Mouse (Mus musculus): ENCODE measurements around the gene Pip4k2b. TPM values are rescaled to one million over a fixed set of nuclear protein-coding genes. Genes with fewer than 3 reads are reported as not detected.

Pip4k2b gene
- total RNA-seq, 2 experiments from 2014 or later, result 104 to 105 TPM

- no peak for DNase-seq (ENCODE audit: extremely low spot score in 1 of 2, low spot score in 1 of 2)
These were observed 47.2 kb downstream of the Pip4k2b start for GRCm38 (mm10) chr11:97697199-97697890.

DNA sequence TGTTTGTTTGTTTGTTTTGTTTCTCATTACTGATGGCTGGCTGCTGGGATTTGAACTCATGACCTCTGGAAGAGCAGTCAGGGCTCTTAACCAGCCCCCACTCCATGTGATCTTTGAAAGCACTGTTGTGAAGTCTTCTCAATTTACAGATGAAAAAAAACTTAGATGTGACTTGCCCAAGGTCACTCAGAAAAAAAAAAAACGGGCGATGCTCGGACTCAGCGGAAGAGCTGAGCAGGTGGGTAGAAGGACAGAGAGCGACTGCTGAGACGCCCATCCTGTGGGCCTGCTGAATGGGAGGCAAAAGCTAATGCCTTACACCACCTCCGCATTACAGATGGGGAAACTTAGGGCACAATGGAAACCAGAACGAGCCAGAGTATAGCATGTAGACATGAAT, 47.8 kb downstream of the Pip4k2b start:
- DNase-seq (ENCODE audit: extremely low spot score in 1 of 2, low spot score in 1 of 2), result no peak

- DNase-seq (ENCODE audit: extremely low spot score in 1 of 2, low spot score in 1 of 2), result no peak
These were observed 48.6 kb downstream of the Pip4k2b start for GRCm38 (mm10) chr11:97695712-97696401.

- DNase-seq (ENCODE audit: extremely low spot score in 1 of 2, low spot score in 1 of 2), result no peak
These were observed 49.4 kb downstream of the Pip4k2b start for GRCm38 (mm10) chr11:97694921-97695711.

GRCm38 (mm10) chr11:97694435-97694834, 50.1 kb downstream of the Pip4k2b start:
- no peak for DNase-seq (ENCODE audit: extremely low spot score in 1 of 2, low spot score in 1 of 2)

DNA sequence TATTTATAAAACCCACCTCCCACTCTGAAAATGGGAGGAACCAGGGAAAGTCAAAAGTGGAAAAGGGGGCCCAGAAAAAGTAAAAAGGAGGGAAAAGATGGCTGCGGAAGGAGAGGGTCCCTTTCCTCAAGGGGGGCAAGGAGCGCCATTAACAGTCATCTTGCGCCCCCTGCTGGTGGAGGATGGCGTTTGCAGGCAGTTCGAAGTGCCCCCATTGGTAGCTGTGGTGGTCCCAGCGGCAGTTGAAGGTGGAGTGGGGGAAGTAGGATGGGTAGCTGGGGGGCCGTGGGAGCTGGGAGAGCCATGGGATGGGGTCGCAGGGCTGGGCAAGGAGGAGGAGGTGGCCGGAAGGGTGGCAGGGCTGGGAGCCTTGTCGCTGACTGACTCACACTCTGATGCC, 54.6 kb downstream of the Pip4k2b start:
- DNase-seq (ENCODE audit: extremely low spot score in 1 of 2, low spot score in 1 of 2), result peak in 1 of 2 experiments; percentile 83

DNA sequence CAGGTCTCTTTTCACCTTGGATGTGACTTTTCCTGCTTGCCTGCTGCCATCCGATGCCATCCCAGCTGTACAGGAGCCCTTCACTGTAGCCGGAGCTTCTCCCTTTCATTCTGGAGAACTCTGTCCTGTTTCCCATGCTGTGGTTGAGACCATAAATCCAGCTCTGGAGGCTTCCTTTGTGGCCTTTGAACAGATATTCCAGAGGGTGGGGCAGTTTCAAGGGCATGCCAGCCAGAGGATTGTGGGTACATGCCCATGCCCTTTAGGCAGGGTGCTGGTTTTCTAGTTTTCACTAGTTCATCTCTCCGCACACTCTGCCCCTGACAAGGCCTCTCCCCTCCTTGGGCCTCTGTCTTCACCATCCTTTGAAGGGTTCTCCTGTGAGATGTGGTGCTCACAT, 57.4 kb downstream of the Pip4k2b start:
- DNase-seq (ENCODE audit: extremely low spot score in 1 of 2, low spot score in 1 of 2), result no peak

DNA sequence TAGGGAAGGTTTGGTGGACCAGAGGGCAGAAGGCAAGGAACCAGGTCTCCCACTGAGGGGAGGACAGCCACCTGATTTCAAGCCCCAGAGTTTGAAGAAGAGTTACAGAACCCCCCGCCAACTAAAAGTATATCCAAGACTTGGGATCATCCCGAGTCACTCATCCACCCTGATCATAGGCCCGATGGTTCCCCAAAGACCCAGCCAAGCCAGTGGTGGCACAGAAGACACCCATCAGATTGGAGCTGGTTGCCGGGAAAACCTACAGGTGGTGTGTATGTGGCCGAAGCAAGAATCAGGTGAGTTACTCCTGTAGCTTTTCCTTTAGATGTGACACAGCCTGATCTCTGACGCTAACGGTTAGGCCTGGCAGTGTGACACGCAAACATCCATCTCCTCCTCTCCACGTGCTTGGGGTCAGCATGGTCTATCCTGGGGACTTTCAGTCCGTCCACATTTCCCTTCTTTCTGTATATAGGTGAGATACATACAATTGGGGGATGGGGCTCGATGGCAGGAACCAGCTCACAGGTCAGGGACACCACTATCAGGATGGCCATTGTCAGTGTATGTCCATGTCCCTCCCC, 58.1 kb downstream of the Pip4k2b start:
- DNase-seq (ENCODE audit: extremely low spot score in 1 of 2, low spot score in 1 of 2), result no peak

GRCm38 (mm10) chr11:97685613-97686321, 58.7 kb downstream of the Pip4k2b start, which contains the start of gene Cisd3:
TSS of gene Cisd3 (plus strand) at chr11:97685826.
- DNase-seq (ENCODE audit: extremely low spot score in 1 of 2, low spot score in 1 of 2), result peak; percentile 68 to 74

- DNase-seq (ENCODE audit: extremely low spot score in 1 of 2, low spot score in 1 of 2), result no peak
These were observed 59.7 kb downstream of the Pip4k2b start for GRCm38 (mm10) chr11:97684766-97685165.

- DNase-seq (ENCODE audit: extremely low spot score in 1 of 2, low spot score in 1 of 2), result no peak
These were observed 60.3 kb downstream of the Pip4k2b start for GRCm38 (mm10) chr11:97684063-97684680.

DNA sequence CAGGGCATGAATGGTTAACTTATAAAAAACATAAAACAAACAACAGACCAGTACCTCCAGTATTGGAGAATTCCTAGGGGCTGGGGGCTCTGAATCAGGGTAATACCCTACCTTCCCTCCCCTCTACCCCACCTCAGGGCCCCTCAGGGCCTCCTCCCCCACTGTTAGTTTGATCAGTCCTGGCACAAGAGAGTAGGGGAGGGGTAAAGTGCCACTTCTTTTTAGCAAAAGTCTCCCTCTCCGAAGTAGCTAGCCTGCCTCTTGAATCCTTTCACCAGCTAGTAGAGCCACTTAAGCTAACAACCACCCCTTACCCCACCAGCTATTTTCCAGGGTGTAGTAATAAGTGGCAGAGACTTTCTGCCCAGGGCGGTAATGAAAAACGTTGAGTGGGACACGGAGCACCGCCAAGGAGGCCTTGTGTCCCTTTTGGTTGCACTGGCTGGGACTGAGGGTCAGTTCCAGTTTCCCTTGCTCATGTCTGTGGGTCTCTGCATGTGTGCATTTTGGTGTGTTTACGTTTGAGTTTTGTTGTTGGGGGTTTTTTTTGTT, 61.9 kb downstream of the Pip4k2b start:
- DNase-seq (ENCODE audit: extremely low spot score in 1 of 2, low spot score in 1 of 2), result no peak

DNA sequence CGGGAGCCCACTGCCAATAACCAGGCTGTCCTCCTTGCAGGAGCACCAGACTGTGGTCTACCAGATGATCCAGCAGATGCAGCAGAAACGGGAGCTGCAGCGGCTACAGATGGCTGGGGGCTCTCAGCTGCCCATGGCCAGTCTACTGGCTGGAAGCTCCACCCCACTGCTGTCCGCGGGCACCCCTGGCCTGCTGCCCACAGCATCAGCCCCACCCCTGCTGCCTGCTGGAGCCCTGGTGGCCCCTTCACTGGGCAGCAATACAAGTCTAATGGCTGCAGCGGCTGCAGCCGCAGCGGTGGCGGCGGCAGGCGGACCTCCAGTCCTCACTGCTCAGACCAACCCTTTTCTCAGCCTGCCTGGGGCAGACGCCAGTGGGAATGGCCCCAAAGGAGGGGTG, 64.1 kb downstream of the Pip4k2b start:
- DNase-seq (ENCODE audit: extremely low spot score in 1 of 2, low spot score in 1 of 2), result no peak

- no peak for DNase-seq (ENCODE audit: extremely low spot score in 1 of 2, low spot score in 1 of 2)
These were observed 66.2 kb downstream of the Pip4k2b start for GRCm38 (mm10) chr11:97678301-97678700.

DNA sequence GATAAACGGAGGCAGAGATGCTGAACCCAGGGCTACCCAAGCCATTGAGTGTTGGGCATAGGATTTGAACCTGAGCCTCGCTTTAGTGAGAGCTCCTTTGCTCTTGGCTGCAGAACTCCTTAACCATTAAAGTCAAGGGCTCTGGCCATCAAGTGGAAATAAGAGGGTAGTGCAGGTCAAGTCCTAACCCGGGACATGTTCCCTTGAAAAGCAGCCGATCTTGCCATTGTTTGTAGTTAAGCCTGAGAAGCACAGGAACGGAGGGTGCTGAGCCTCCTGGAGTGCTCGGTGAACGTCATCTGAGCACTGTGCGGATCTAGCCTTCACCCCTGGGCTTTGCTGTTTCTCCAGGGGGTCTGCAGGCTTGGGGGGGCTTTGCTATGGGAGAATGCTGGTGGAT, 66.7 kb downstream of the Pip4k2b start:
- no peak for DNase-seq (ENCODE audit: extremely low spot score in 1 of 2, low spot score in 1 of 2)

GRCm38 (mm10) chr11:97677381-97677780, 67.1 kb downstream of the Pip4k2b start:
- no peak for DNase-seq (ENCODE audit: extremely low spot score in 1 of 2, low spot score in 1 of 2)

DNA sequence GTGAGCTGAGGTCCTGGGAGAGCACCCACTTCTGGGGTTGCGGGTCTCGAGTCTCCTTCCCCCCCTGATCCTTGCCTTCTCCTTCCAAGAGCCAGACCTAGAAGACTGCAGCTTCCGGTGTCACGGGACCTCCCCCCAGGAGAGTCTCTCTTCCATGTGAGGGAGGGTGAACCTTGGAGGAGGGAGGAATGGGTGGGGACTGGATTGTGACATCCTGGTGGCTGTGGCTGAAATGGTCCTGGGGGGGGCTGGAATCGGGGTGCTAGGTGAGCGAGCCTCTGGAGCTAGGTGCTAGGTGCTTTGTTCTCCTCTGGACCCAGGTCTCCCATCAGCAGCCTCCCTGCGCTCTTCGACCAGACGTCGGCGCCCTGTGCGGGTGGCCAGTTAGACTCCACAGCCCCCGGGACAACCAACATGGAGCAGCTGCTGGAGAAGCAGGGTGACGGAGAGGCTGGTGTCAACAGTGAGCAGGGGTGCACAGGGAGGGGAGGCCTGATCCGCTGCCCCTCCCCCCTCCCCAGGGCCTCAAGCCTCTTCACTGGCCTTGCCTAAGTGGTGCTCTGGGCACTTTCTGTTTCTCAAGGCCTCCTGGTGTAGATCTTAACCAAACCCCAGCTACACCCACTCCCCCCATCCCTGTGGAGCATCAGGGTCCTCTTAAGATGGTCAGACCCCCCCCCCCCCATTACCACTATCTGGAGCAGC, 68.3 kb downstream of the Pip4k2b start:
- no peak for DNase-seq (ENCODE audit: extremely low spot score in 1 of 2, low spot score in 1 of 2)

GRCm38 (mm10) chr11:97673148-97673547, 71.4 kb downstream of the Pip4k2b start:
- DNase-seq (ENCODE audit: extremely low spot score in 1 of 2, low spot score in 1 of 2), result no peak

- DNase-seq (ENCODE audit: extremely low spot score in 1 of 2, low spot score in 1 of 2), result no peak
These were observed 73.4 kb downstream of the Pip4k2b start for GRCm38 (mm10) chr11:97671177-97671527.
